Mouse (Mus musculus): ENCODE results near the gene Fpgs. TPM values are rescaled to one million over a fixed set of nuclear protein-coding genes. Genes with fewer than 3 reads are reported as not detected.
A peak's percentile ranks its signal among the peaks of the same experiment; 100 is the strongest.

The Fpgs gene
- polyA plus RNA-seq, 1 experiment from 2014 or later: 56.2 TPM

DNA sequence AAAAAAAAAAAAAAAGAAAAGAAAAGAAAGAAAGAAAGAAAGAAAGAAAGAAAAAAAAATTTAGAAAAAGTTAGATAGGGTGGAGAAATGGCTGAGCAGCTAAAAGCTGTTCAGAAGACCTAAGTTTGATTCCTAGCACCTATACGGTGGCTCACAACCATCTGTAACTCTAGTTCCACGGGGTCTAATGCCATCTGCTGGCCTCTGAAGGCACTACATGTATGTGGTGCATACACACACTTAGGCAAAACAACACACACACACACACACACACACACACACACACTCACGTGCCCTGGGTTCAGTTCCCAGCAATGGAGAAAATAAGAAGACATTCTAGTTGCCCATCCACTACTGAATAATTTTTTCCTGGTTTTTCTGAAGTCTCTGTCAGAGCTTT, 27.1 kb downstream of the Fpgs start:
- Histone ChIP-seq H3K4me1 (ENCODE audit: control insufficient read depth, low read depth, low read length) (peaks cover 11% of the 10 kb centered on the region), H3K9me3 (replicated peaks; ENCODE audit: control insufficient read depth, low read length) (no peaks in the 10 kb centered on the region), H3K9ac (ENCODE audit: low read depth, low read length) (no peak overlapping the region), H3K27me3 (ENCODE audit: control insufficient read depth, insufficient read depth, low read depth, low read length) (no peaks in the 10 kb centered on the region), H3K36me3 (ENCODE audit: control insufficient read depth, insufficient read depth) (no peaks in the 10 kb centered on the region), H3K27ac (ENCODE audit: low read length) (no peak overlapping the region), H3K4me2 (ENCODE audit: low read depth, low read length) (no peak overlapping the region), H3K4me3 (ENCODE audit: low read depth, low read length) (no peak overlapping the region)
- 77% methylated on average over 3 of the region's 3 CpGs for WGBS (ENCODE audit: insufficient replicate concordance)
- ATAC-seq (ENCODE audit: low read depth): no peak

DNA sequence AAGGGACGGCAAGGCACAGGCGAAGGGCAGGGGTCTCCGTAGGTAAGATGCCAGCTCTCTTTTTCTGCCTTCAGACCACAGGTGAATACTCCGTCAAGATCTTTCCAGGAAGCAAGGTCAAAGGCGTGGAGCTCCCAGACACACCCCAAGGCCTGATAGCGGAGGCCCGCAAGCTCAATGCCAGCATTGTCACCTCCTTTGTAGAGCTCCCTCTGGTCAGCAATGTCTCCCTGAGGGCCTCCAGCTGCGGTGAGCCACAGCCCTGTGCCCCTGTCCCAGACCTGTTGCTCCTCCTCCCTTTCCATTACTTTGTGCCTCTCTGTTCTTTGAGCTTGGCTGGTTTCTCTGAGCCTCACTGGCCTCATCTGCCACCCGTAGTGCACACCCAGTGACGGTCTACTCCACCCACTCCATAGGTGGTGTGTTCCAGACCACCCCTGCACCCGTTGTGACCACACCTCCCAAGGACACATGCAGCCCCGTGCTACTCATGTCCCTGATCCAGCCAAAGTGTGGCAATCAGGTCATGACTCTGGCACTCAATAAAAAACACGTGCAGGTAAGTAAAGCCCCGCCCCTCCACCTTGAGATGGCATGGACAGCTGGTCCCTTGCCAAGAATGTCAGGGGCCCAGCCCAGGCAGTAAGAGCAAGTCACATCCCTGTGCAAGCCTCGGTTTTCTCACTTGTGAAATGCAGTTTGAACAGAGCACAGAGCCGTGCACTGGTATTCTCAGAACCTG, 30.6 kb downstream of the Fpgs start:
- no peak overlapping the region for H3K9ac ChIP-seq (ENCODE audit: low read depth, low read length)

DNA sequence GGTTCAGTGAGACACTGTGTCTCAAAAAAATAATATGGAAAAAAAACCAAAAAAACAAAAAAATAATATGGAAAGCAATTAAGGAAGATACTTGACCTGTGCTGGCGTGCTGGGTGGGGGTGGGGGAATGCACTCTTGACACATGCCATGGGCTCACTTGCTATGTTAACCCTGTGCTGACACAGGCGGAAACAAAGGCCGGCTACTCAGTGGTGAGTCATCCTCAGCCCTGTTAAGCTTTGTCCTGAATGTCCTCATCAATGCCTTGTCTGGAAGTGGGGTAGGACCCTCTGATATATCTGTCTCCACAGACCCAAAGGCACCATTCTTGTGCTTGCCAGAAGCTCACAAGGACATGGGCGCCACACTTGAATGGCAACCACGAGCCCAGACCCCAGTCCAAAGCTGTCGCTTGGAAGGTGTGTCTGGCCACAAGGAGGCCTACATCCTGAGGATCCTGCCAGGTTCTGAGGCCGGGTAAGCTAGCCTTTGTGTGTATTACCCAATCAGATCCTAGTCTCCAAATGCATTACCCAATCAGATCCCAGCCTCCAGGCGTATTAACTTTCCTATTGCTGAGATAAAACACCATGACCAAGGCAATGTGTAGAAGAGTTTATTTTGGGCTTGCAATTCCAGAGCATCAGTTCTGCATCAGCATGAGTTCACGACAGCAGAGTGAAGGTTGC, 31.9 kb downstream of the Fpgs start:
- Histone ChIP-seq H3K9me3 (replicated peaks; ENCODE audit: control insufficient read depth, low read length) (no peaks in the 10 kb centered on the region), H3K27me3 (ENCODE audit: control insufficient read depth, insufficient read depth, low read depth, low read length) (no peaks in the 10 kb centered on the region), H3K27ac (ENCODE audit: low read length) (no peak overlapping the region), H3K4me1 (ENCODE audit: control insufficient read depth, low read depth, low read length) (peaks cover 11% of the 10 kb centered on the region), H3K4me3 (ENCODE audit: low read depth, low read length) (no peak overlapping the region), H3K9ac (ENCODE audit: low read depth, low read length) (no peak overlapping the region), H3K4me2 (ENCODE audit: low read depth, low read length) (no peak overlapping the region), H3K36me3 (ENCODE audit: control insufficient read depth, insufficient read depth) (no peaks in the 10 kb centered on the region)
- ATAC-seq (ENCODE audit: low read depth): no peak
- WGBS (ENCODE audit: insufficient replicate concordance): 64% methylated on average over 9 of the region's 9 CpGs

More for the DNA sequence above, 30.6 kb downstream of the Fpgs start:
- Histone ChIP-seq H3K36me3 (ENCODE audit: control insufficient read depth, insufficient read depth) (no peaks in the 10 kb centered on the region), H3K4me3 (ENCODE audit: low read depth, low read length) (no peak overlapping the region), H3K9me3 (replicated peaks; ENCODE audit: control insufficient read depth, low read length) (no peaks in the 10 kb centered on the region), H3K27me3 (ENCODE audit: control insufficient read depth, insufficient read depth, low read depth, low read length) (no peaks in the 10 kb centered on the region), H3K4me1 (ENCODE audit: control insufficient read depth, low read depth, low read length) (peaks cover 11% of the 10 kb centered on the region), H3K4me2 (ENCODE audit: low read depth, low read length) (no peak overlapping the region), H3K27ac (ENCODE audit: low read length) (no peak overlapping the region)
- WGBS (ENCODE audit: insufficient replicate concordance): 49% methylated on average over 16 of the region's 16 CpGs
- ATAC-seq (ENCODE audit: low read depth): peak; percentile 68

DNA sequence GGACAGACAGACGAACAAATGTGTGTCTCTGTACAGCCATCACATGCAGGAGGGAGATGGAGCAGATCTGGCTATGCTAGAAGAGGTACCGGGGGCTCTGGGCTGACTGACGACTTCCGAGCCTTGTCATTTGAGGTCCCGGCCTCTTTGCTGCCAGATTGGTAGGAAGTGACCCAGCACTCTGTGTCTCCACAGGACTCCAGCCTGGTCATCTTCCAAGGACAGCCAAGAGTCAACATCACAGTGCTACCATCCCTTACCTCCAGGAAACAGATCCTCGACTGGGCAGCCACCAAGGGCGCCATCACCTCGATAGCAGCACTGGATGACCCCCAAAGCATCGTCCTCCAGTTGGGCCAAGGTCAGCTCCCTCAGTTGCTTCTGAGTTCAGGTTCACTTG, 32.8 kb downstream of the Fpgs start:
- no peak for ATAC-seq (ENCODE audit: low read depth)
- Histone ChIP-seq H3K27me3 (ENCODE audit: control insufficient read depth, insufficient read depth, low read depth, low read length) (no peaks in the 10 kb centered on the region), H3K27ac (ENCODE audit: low read length) (no peak overlapping the region), H3K9ac (ENCODE audit: low read depth, low read length) (no peak overlapping the region), H3K4me3 (ENCODE audit: low read depth, low read length) (no peak overlapping the region), H3K4me2 (ENCODE audit: low read depth, low read length) (no peak overlapping the region), H3K36me3 (ENCODE audit: control insufficient read depth, insufficient read depth) (no peaks in the 10 kb centered on the region), H3K4me1 (ENCODE audit: control insufficient read depth, low read depth, low read length) (peaks cover 11% of the 10 kb centered on the region), H3K9me3 (replicated peaks; ENCODE audit: control insufficient read depth, low read length) (no peaks in the 10 kb centered on the region)
- WGBS (ENCODE audit: insufficient replicate concordance): 76% methylated on average over 9 of the region's 9 CpGs

DNA sequence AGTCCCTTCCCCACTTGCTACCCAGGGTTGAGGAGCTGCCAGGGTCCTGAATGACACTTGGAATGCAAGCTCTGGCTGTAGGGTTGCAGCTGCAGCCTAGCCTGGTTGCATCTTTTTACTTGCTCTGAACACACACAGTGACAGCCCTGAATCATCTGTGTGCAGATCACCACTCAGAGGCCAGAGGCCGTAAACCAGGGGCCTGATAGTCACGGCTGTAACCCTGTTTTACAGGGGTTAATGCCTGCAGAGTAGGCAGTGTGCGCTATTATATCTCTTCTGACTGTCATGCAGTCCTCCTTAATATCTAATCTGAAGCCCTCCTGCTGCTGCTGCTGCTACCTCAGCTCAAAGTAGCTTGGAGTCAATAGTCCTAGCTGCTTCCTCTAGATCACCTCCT, 34.1 kb downstream of the Fpgs start:
- WGBS (ENCODE audit: insufficient replicate concordance): 27% methylated on average over 3 of the region's 3 CpGs
- H3K27me3 ChIP-seq (ENCODE audit: control insufficient read depth, insufficient read depth, low read depth, low read length): no peaks in the 10 kb centered on the region
- peak; percentile 33; the same call in 1 of the 2 replicates for ATAC-seq (ENCODE audit: low read depth)
- peaks cover 17% of the 10 kb centered on the region for H3K4me1 ChIP-seq (ENCODE audit: control insufficient read depth, low read depth, low read length)
- no peak overlapping the region for H3K27ac ChIP-seq (ENCODE audit: low read length)
- no peak overlapping the region for H3K4me2 ChIP-seq (ENCODE audit: low read depth, low read length)
- H3K36me3 ChIP-seq (ENCODE audit: control insufficient read depth, insufficient read depth): no peaks in the 10 kb centered on the region
- H3K9ac ChIP-seq (ENCODE audit: low read depth, low read length): no peak overlapping the region
- H3K9me3 ChIP-seq (replicated peaks; ENCODE audit: control insufficient read depth, low read length): no peaks in the 10 kb centered on the region
- H3K4me3 ChIP-seq (ENCODE audit: low read depth, low read length): no peak overlapping the region

DNA sequence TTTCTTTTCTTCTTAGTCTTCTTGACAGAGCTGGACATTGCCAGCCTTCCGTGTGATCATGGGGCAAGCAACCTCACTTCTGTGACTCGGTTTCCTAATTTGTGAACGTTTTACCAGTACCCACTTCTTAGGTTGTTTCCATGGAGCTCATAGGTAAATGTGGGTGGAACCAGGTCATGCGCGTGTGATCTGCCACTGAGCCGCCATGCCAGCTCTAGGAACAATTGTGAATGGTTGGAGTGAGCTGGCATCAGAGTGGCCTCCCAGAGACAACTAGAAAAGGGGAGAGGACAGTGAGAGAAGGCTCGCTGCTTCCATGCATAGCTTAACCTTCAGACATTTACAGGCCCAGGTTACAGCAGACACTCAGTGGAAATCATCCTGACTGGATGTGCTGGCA, 35.8 kb downstream of the Fpgs start:
- Histone ChIP-seq H3K4me1 (ENCODE audit: control insufficient read depth, low read depth, low read length) (peaks cover 11% of the 10 kb centered on the region), H3K9ac (ENCODE audit: low read depth, low read length) (no peak overlapping the region), H3K9me3 (replicated peaks; ENCODE audit: control insufficient read depth, low read length) (no peaks in the 10 kb centered on the region), H3K4me2 (ENCODE audit: low read depth, low read length) (no peak overlapping the region), H3K36me3 (ENCODE audit: control insufficient read depth, insufficient read depth) (no peaks in the 10 kb centered on the region), H3K27ac (ENCODE audit: low read length) (no peak overlapping the region), H3K27me3 (ENCODE audit: control insufficient read depth, insufficient read depth, low read depth, low read length) (no peaks in the 10 kb centered on the region), H3K4me3 (ENCODE audit: low read depth, low read length) (no peak overlapping the region)
- no peak for ATAC-seq (ENCODE audit: low read depth)
- 75% methylated on average over 7 of the region's 7 CpGs for WGBS (ENCODE audit: insufficient replicate concordance)

DNA sequence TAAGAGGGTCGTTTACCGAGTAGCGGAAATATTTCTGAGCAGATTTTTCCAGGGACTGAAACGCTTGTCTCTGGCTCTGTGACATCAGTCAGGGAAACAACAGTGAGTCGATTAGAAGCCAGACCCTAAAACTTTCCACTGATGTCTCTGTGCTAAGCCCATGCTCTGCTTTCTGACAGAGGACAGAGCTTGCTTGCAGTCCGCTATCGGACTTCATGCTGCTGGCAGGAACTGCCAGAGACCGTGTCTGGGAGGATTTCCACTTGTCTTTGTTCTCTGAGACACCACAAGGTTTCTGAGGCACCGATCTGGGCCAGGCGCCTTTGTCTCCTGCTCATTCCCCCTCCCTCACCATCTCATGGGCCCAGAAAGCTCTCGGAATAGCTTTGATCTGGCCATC, 36.2 kb downstream of the Fpgs start:
- WGBS (ENCODE audit: insufficient replicate concordance): 65% methylated on average over 11 of the region's 11 CpGs
- Histone ChIP-seq H3K4me1 (ENCODE audit: control insufficient read depth, low read depth, low read length) (peaks cover 7% of the 10 kb centered on the region), H3K9me3 (replicated peaks; ENCODE audit: control insufficient read depth, low read length) (no peaks in the 10 kb centered on the region), H3K4me3 (ENCODE audit: low read depth, low read length) (no peak overlapping the region), H3K27ac (ENCODE audit: low read length) (no peak overlapping the region), H3K9ac (ENCODE audit: low read depth, low read length) (no peak overlapping the region), H3K4me2 (ENCODE audit: low read depth, low read length) (no peak overlapping the region), H3K36me3 (ENCODE audit: control insufficient read depth, insufficient read depth) (no peaks in the 10 kb centered on the region), H3K27me3 (ENCODE audit: control insufficient read depth, insufficient read depth, low read depth, low read length) (no peaks in the 10 kb centered on the region)
- no peak for ATAC-seq (ENCODE audit: low read depth)

DNA sequence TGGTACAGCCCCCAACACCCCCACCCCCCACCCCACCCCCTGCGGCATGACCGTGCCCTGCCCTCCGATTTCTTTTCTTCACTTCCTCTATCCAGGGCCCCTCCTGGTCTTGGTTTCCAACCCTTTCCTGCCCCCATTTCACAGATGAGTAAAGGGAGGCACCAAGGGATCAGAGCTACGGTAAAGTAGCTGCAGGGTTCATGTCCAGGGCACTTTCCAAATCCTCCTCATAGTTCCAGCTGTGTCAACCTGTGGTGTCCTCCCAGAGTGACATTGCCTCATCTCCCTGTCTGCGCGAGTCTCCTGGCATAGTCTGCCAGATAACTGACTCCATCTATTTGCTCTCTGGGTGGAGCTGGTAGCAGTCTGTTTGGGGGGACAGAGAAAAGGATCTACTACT, 38.1 kb downstream of the Fpgs start:
- no peak overlapping the region for H3K9ac ChIP-seq (ENCODE audit: low read depth, low read length)
- H3K9me3 ChIP-seq (replicated peaks; ENCODE audit: control insufficient read depth, low read length): no peaks in the 10 kb centered on the region
- no peak overlapping the region for H3K4me3 ChIP-seq (ENCODE audit: low read depth, low read length)
- no peaks in the 10 kb centered on the region for H3K27me3 ChIP-seq (ENCODE audit: control insufficient read depth, insufficient read depth, low read depth, low read length)
- WGBS (ENCODE audit: insufficient replicate concordance): 51% methylated on average over 6 of the region's 6 CpGs
- no peak overlapping the region for H3K27ac ChIP-seq (ENCODE audit: low read length)
- no peaks in the 10 kb centered on the region for H3K36me3 ChIP-seq (ENCODE audit: control insufficient read depth, insufficient read depth)
- ATAC-seq (ENCODE audit: low read depth): 0 out of 2 replicates have a peak, but pooled peaks have one; percentile 26
- peaks cover 10% of the 10 kb centered on the region for H3K4me1 ChIP-seq (ENCODE audit: control insufficient read depth, low read depth, low read length)
- H3K4me2 ChIP-seq (ENCODE audit: low read depth, low read length): no peak overlapping the region

DNA sequence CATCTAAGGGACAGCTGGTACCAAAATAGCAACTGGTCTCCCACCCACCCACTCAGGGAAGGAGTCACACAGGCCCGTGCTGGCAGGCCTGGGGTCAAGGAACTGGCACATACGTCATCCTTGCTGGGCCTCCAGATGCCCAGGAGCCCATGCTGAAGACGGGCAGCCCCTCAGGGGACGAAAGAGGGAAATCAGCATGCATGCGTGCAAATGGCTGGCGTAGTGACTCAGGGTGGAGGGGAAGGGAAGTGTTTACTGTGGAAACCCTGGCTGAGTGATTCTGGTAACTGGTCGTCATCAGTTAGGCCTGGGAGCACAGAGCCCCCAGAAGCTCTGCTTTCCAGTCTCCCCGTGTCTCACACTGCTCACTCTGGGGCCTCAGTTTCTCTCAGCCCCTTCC, 38.6 kb downstream of the Fpgs start:
- Histone ChIP-seq H3K4me3 (ENCODE audit: low read depth, low read length) (no peak overlapping the region), H3K27me3 (ENCODE audit: control insufficient read depth, insufficient read depth, low read depth, low read length) (no peaks in the 10 kb centered on the region), H3K4me2 (ENCODE audit: low read depth, low read length) (no peak overlapping the region), H3K4me1 (ENCODE audit: control insufficient read depth, low read depth, low read length) (peaks cover 10% of the 10 kb centered on the region), H3K9ac (ENCODE audit: low read depth, low read length) (no peak overlapping the region), H3K27ac (ENCODE audit: low read length) (no peak overlapping the region), H3K9me3 (replicated peaks; ENCODE audit: control insufficient read depth, low read length) (no peaks in the 10 kb centered on the region), H3K36me3 (ENCODE audit: control insufficient read depth, insufficient read depth) (no peaks in the 10 kb centered on the region)
- 71% methylated on average over 8 of the region's 8 CpGs for WGBS (ENCODE audit: insufficient replicate concordance)
- no peak for ATAC-seq (ENCODE audit: low read depth)

All from liver, embryonic 16.5 days (tissue).